27 mouse cellular contexts compared by ENCODE assay signal in genomic region chrX:100678204-100678603, GRCm38 (mm10). TPM values are rescaled to one million over a fixed set of nuclear protein-coding genes. Genes with fewer than 3 reads are reported as not detected.
A peak's percentile ranks its signal among the peaks of the same experiment; 100 is the strongest.
DNase-seq lines count a peak whose midpoint lies in the region; ATAC-seq and TF ChIP-seq lines count a peak whose summit lies in the region.
"Had no signal": no experiment of that assay in that cellular context is flagged by ENCODE, and none has a peak within 500 bp of the region (broad histone marks: within the 10 kb centered on the region; RNA-seq: fewer than 3 reads in every experiment).

No protein-coding gene starts in this region.

- H3K9me3 ChIP-seq in forebrain, embryonic 14.5 days (replicated peaks; ENCODE audit: control insufficient read depth, low read length) = no peaks in the 10 kb centered on the region
- H3K9me3 ChIP-seq in forebrain, embryonic 13.5 days (replicated peaks) = no peaks in the 10 kb centered on the region
- H3K9me3 ChIP-seq: forebrain, embryonic 10.5 days; heart, embryonic 12.5 days; heart, embryonic 15.5 days; hindbrain, embryonic 10.5 days; hindbrain, embryonic 13.5 days; intestine, embryonic 15.5 days had no signal

- no peaks in the 10 kb centered on the region for H3K27me3 ChIP-seq in forebrain, embryonic 14.5 days (replicated peaks; ENCODE audit: control insufficient read depth, insufficient read depth, low read length)
- no peaks in the 10 kb centered on the region; the same call in 1 of the 2 replicates for H3K27me3 ChIP-seq in forebrain, embryonic 13.5 days
- H3K27me3 ChIP-seq: heart, embryonic 12.5 days; heart, embryonic 15.5 days; hindbrain, embryonic 13.5 days; intestine, embryonic 15.5 days had no signal

- no peak overlapping the region for H3K27ac ChIP-seq in forebrain, embryonic 14.5 days (ENCODE audit: low read depth, low read length)
- no peak overlapping the region for H3K27ac ChIP-seq in forebrain, embryonic 13.5 days
- H3K27ac ChIP-seq: forebrain, embryonic 10.5 days; heart, embryonic 15.5 days; hindbrain, embryonic 10.5 days; hindbrain, embryonic 13.5 days; intestine, embryonic 15.5 days had no signal

- no peak for TF ChIP-seq CTCF in brain, embryonic 14.5 days (IDR thresholded peaks at IDR 0.05; ENCODE audit: borderline replicate concordance, extremely low read depth, insufficient read depth, insufficient read length)

- WGBS in forebrain, embryonic 14.5 days = 88% methylated on average over 3 of the region's 3 CpGs
- WGBS in forebrain, embryonic 13.5 days = 82% methylated on average over 3 of the region's 3 CpGs

- peak; percentile 1 for DNase-seq in forebrain, embryonic 14.5 days (ENCODE audit: low spot score)
- peak; percentile 7 for DNase-seq in lung, postnatal 36 days
- DNase-seq in lung, postnatal 10 days = no peak
- DNase-seq in brain, embryonic 14.5 days (ENCODE audit: low read depth) = peak; percentile 9
- no peak for DNase-seq in gastrocnemius, adult 18-20 months (ENCODE audit: low spot score)
- DNase-seq in embryo, embryonic 10 days (ENCODE audit: low spot score) = no peak
- DNase-seq: adrenal gland, postnatal 10 days; adrenal gland, postnatal 36 days; cerebellum, adult 11-12 months; cerebellum, adult 8-10 months; cerebellum, postnatal 10 days; cerebellum, postnatal 36 days; gastrocnemius, postnatal 25 days; heart, adult 18-20 months; heart, postnatal 10 days; heart, postnatal 36 days had no signal

- no peak overlapping the region for H3K4me3 ChIP-seq in forebrain, embryonic 14.5 days (ENCODE audit: low read depth, low read length)
- no peak overlapping the region for H3K4me3 ChIP-seq in forebrain, embryonic 13.5 days
- H3K4me3 ChIP-seq: forebrain, embryonic 10.5 days; heart, embryonic 12.5 days; heart, embryonic 15.5 days; hindbrain, embryonic 10.5 days; hindbrain, embryonic 13.5 days; intestine, embryonic 15.5 days had no signal

- no peak overlapping the region for H3K4me2 ChIP-seq in forebrain, embryonic 14.5 days (ENCODE audit: low read length)
- no peak overlapping the region for H3K4me2 ChIP-seq in forebrain, embryonic 13.5 days
- H3K4me2 ChIP-seq: heart, embryonic 12.5 days; heart, embryonic 15.5 days; hindbrain, embryonic 13.5 days; intestine, embryonic 15.5 days had no signal

- no peak for TF ChIP-seq POLR2A in brain, embryonic 14.5 days (IDR thresholded peaks at IDR 0.05; ENCODE audit: borderline replicate concordance, extremely low read depth, insufficient read depth, insufficient read length, poor library complexity, severe bottlenecking)

- no peak overlapping the region for H3K9ac ChIP-seq in forebrain, embryonic 14.5 days (ENCODE audit: low read length)
- H3K9ac ChIP-seq in forebrain, embryonic 13.5 days = no peak overlapping the region
- H3K9ac ChIP-seq: heart, embryonic 12.5 days; heart, embryonic 15.5 days; hindbrain, embryonic 13.5 days; intestine, embryonic 15.5 days had no signal

- no peaks in the 10 kb centered on the region for H3K4me1 ChIP-seq in forebrain, embryonic 14.5 days (ENCODE audit: control insufficient read depth, insufficient read depth, low read length)
- H3K4me1 ChIP-seq in forebrain, embryonic 13.5 days = no peaks in the 10 kb centered on the region
- H3K4me1 ChIP-seq: forebrain, embryonic 10.5 days; heart, embryonic 12.5 days; heart, embryonic 15.5 days; hindbrain, embryonic 10.5 days; hindbrain, embryonic 13.5 days; intestine, embryonic 15.5 days had no signal

- H3K36me3 ChIP-seq in forebrain, embryonic 14.5 days (ENCODE audit: control insufficient read depth, insufficient read depth, low read length) = 0 out of 2 replicates have a peak, but pooled peaks cover 3% of the 10 kb centered on the region
- H3K36me3 ChIP-seq in forebrain, embryonic 13.5 days (ENCODE audit: poor library complexity, severe bottlenecking) = peaks cover 4% of the 10 kb centered on the region; the same call in 1 of the 2 replicates
- H3K36me3 ChIP-seq: hindbrain, embryonic 13.5 days; intestine, embryonic 15.5 days had no signal

- no peak for ATAC-seq in forebrain, embryonic 14.5 days
- no peak for ATAC-seq in forebrain, embryonic 13.5 days
- ATAC-seq: forebrain, embryonic 16.5 days; hindbrain, embryonic 16.5 days; intestine, embryonic 15.5 days had no signal

RNA-seq across cellular contexts. Expression of gene Gdpd2, which starts 51.5 kb away (rescaled TPM):
- polyA plus RNA-seq in forebrain, embryonic 14.5 days (2014; fragmentation: Nextera tagmentation; extraction: Ambion mirVana) = 12.7 and 13.4 TPM in 2 replicates
- 10.7 and 11.5 TPM in 2 replicates for polyA plus RNA-seq in forebrain, embryonic 13.5 days (2015; fragmentation: Nextera tagmentation; extraction: Ambion mirVana)
- polyA plus RNA-seq in brain, embryonic 14.5 days (2012; rRNA removed) = 51.1 and 52.8 TPM in 2 replicates
- not detected for total RNA-seq in gastrocnemius, adult 18-20 months (2021)
- total RNA-seq: gastrocnemius, adult 8-10 months; gastrocnemius, postnatal 25 days; heart, postnatal 36 days had no signal
- polyA plus RNA-seq: activated CD4-positive, CD25-positive, alpha-beta regulatory T cell, adult 4 months had no signal

RNA-seq across cellular contexts. Expression of gene Pdzd11, which starts 51.8 kb away (rescaled TPM):
- 136 and 161 TPM in 2 replicates for polyA plus RNA-seq in forebrain, embryonic 14.5 days (2014; fragmentation: Nextera tagmentation; extraction: Ambion mirVana)
- 140 and 143 TPM in 2 replicates for polyA plus RNA-seq in forebrain, embryonic 13.5 days (2015; fragmentation: Nextera tagmentation; extraction: Ambion mirVana)
- 51.0 and 51.3 TPM in 2 replicates for polyA plus RNA-seq in brain, embryonic 14.5 days (2012; rRNA removed)
- total RNA-seq in gastrocnemius, adult 18-20 months (2021) = 10 to 100 TPM; 10.8 to 11.4 TPM

RNA-seq across cellular contexts. Expression of gene Kif4, which starts 52.7 kb away (rescaled TPM):
- 16.9 and 21.0 TPM in 2 replicates for polyA plus RNA-seq in forebrain, embryonic 14.5 days (2014; fragmentation: Nextera tagmentation; extraction: Ambion mirVana)
- polyA plus RNA-seq in forebrain, embryonic 13.5 days (2015; fragmentation: Nextera tagmentation; extraction: Ambion mirVana) = 29.6 and 33.2 TPM in 2 replicates
- polyA plus RNA-seq in brain, embryonic 14.5 days (2012; rRNA removed) = 7.9 and 11.2 TPM in 2 replicates
- total RNA-seq in gastrocnemius, adult 18-20 months (2021) = under 1 TPM in 1 of 2 experiments, not detected in 1; 0.12 TPM

Comparison
In these comparisons a context has a peak if more than half of its experiments do, and no peak if none do; other contexts are left out.
1. DNase-seq: peak in forebrain, embryonic 14.5 days (single experiment), lung, postnatal 36 days (single experiment) and brain, embryonic 14.5 days (single experiment); none in lung, postnatal 10 days (single experiment), gastrocnemius, adult 18-20 months (single experiment) and embryo, embryonic 10 days (single experiment).